Mouse (Mus musculus): ENCODE data around the gene Slfn4. TPM values are rescaled to one million over a fixed set of nuclear protein-coding genes. Genes with fewer than 3 reads are reported as not detected.
"Not testable (repeated sequence)": the region's sequence is repeated elsewhere in the genome, so short reads cannot be mapped to it uniquely, and the experiment has no call there.

Slfn4 gene
- total RNA-seq (2021): under 1 TPM in 1 of 2 experiments, not detected in 1; 0.13 TPM

GRCm38 (mm10) chr11:83174948-83175539 is at the start of gene Slfn4:
Gene Slfn4, plus strand, starts transcription at chr11:83175186.
- no peak for DNase-seq

GRCm38 (mm10) chr11:83125633-83126032 is 49.4 kb upstream of the Slfn4 start:
- DNase-seq: not testable (repeated sequence)

DNA sequence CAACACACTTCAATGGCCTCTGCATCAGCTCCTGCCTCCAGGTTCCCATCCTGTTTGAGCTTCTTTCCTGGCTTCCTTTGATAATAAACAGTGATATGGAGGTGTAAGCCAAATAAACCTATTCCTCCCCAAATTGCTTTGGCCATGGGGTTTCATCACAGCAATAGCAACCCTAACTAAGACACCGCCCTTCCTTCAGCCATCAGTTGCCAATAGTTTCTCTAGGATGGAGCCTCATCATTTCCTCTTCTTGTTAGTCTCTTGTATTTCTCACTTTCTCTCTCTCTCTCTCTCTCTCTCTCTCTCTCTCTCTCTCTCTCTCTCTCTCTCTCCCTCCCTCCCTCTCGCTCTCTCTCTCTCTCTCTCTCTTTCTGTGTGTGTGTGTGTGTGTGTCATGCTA is 37.7 kb upstream of the Slfn4 start:
- DNase-seq: not testable (repeated sequence)

- not testable (repeated sequence) for DNase-seq
These were observed 26.0 kb upstream of the Slfn4 start for GRCm38 (mm10) chr11:83148939-83149338.

DNA sequence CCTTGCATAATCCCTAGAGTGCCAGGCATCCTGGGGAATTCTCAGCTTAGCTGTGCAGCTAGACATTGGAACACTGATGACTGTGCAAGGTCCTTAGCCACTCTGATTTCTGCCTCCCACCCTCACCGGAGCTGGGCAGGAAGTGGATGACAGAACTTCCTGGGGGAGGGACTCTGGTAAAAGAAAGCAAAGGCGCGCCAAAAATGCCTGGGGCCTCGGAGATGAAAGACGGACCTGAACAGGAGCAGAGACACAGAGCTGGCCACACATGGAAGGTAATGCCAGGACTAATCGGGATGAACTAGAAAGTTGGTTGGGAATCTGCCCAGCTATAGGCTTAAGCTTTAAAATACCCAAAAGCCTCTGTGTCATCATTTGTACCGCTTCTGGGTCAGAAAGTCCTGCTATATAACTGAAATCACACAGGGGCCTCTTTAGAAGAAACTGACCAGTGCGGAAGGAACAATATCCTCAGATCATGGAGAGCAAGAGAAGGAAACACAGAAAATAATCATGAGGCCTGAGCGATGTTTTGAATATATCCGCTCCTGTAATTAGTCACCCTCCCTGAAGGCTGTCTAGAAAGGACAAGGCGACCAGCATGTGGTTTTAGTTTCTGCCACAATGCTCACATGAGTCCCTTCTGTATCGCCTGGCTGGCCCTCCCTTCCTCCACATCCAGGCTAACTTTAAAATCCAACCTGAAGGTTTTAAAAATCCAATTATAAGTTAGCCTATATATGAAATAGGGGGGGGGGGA is 16.3 kb downstream of the Slfn4 start, which contains the start of gene Slfn3:
Slfn3 (plus strand) TSS at position 197 of the 760 bp plus-strand sequence.
- no peak for DNase-seq

GRCm38 (mm10) chr11:83192001-83192400 is 17.0 kb downstream of the Slfn4 start:
- no peak for DNase-seq

GRCm38 (mm10) chr11:83205002-83205401 is 30.0 kb downstream of the Slfn4 start:
- no peak for DNase-seq

GRCm38 (mm10) chr11:83216119-83216518 is 41.1 kb downstream of the Slfn4 start:
- no peak for DNase-seq

- no peak for DNase-seq
These were observed 46.4 kb downstream of the Slfn4 start for GRCm38 (mm10) chr11:83221328-83221877.

GRCm38 (mm10) chr11:83223367-83223766 is 48.4 kb downstream of the Slfn4 start:
- DNase-seq: no peak

GRCm38 (mm10) chr11:83223793-83224192 is 48.8 kb downstream of the Slfn4 start:
- not testable (repeated sequence) for DNase-seq

GRCm38 (mm10) chr11:83224217-83224616 is 49.2 kb downstream of the Slfn4 start:
- DNase-seq: no peak

GRCm38 (mm10) chr11:83224750-83225149 is 49.8 kb downstream of the Slfn4 start:
- DNase-seq: no peak

- no peak for DNase-seq
These were observed 50.5 kb downstream of the Slfn4 start for GRCm38 (mm10) chr11:83225371-83225960.

DNA sequence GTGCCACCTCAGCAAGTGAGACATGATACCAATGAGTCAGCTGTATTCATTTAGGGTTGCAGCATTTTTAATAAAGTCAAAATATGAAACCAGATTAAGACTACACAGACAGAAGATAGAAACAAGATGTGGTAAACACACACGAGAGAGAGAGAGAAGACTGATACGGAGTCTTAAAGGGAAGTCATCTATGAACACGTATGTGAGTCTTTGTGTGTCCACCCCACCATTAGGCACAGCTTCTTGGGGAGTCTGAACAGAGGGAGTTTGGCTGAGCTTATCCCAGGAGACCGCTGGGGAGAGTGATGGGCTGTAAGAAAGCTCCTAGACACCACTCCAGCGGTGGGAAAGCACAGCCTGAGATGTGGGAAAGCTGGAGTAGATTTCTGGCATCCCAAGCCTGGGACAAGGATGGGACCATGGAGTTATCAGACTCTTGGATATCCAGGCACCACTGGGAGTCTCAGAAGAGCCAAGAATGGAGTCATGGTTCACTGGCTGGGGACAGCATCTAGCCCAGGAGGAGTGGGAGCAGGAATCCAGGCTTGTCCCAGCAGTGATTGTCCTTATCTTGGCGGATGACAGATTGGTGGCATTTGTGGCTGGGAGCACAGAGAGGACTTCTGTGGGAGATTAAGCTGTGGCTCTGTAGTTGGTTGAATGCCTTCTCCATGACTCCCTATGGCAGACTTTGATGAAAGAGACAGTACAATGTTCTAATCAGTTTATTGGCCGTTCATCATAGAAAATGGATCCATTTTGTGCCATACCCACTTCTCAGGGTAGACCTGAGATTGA is 53.1 kb downstream of the Slfn4 start:
- no peak for DNase-seq

- no peak for DNase-seq
These were observed 56.0 kb downstream of the Slfn4 start for GRCm38 (mm10) chr11:83230966-83231365.

- DNase-seq: not testable (repeated sequence)
These were observed 58.6 kb downstream of the Slfn4 start for GRCm38 (mm10) chr11:83233621-83234020.

GRCm38 (mm10) chr11:83237390-83237789 is 62.4 kb downstream of the Slfn4 start:
- DNase-seq: not testable (repeated sequence)

- no peak for DNase-seq
These were observed 63.4 kb downstream of the Slfn4 start for GRCm38 (mm10) chr11:83238389-83238788.

DNA sequence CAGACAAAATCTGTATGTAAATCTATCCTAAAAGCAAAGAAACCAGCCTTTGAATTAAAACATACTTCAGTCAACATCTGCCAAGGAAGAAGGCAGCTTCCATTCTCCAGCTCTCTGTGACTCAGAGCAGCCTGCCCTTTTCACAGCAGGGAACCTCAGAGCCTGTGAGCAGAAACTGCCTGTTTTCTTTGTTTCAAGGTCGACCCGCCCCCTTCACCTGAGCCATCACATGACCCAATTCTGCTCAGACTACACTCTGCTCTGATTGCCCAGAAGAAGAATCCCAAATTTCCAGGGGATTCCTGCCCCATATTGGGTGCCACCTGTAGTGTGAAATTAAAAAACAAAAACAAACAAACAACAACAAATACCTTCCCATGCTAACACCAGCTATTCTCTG is 64.8 kb downstream of the Slfn4 start:
- DNase-seq: no peak

Measured in layer of hippocampus, postnatal 36 days (tissue).